ENCODE assay signal across 20 mouse cellular contexts in the genomic region with DNA sequence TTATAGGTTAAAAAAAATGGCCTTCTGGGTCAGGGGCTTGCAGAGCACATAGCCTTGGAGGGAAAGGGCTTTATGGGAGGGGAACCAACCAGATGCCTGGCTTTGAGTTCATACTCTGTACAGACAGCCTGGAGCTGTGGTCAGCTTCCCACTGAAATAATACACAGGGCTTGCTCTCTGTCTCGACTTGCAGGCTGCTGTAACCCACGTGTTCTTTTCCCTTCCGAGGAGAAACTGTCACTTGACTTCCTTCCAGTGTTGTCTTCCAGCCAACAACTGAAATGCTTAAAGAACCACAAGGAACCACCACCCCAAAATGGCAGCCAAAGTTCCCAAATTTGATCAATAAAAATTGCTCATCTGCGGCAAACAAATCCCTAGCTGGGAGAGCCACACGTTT.
DNase-seq lines count a peak whose midpoint lies in the region; ATAC-seq lines count a peak whose summit lies in the region.
"Had no signal": no experiment of that assay in that cellular context is flagged by ENCODE, and none has a peak within 500 bp of the region (broad histone marks: within the 10 kb centered on the region; RNA-seq: fewer than 3 reads in every experiment).

No protein-coding gene starts in this region.

- H3K27ac ChIP-seq in embryonic facial prominence, embryonic 14.5 days (replicated peaks; ENCODE audit: low read depth, low read length): no peak overlapping the region
- H3K27ac ChIP-seq in embryonic facial prominence, embryonic 10.5 days (replicated peaks): no peak overlapping the region
- H3K27ac ChIP-seq: embryonic facial prominence, embryonic 13.5 days; forebrain, embryonic 10.5 days; forebrain, embryonic 12.5 days had no signal

- no peak overlapping the region for H3K9ac ChIP-seq in embryonic facial prominence, embryonic 14.5 days (ENCODE audit: low read depth, low read length)
- H3K9ac ChIP-seq: embryonic facial prominence, embryonic 13.5 days; forebrain, embryonic 12.5 days had no signal

- DNase-seq in embryonic facial prominence, embryonic 14.5 days (ENCODE audit: low spot score): peak; percentile 26
- DNase-seq in embryonic facial prominence, embryonic 10.5 days (ENCODE audit: low spot score): no peak
- DNase-seq in 416B (ENCODE audit: low read depth): peak; percentile 17
- peak; percentile 83 for DNase-seq in fat pad, adult 2 months (ENCODE audit: extremely low read depth, low read depth, low spot score)
- DNase-seq in gastrocnemius, postnatal 14 days: no peak
- no peak for DNase-seq in right cerebral cortex, postnatal 36 days (ENCODE audit: low spot score in 2 of 2)
- DNase-seq: adrenal gland, adult 2 months; adrenal gland, postnatal 10 days; adrenal gland, postnatal 25 days; cerebellum, adult 11 months; cerebellum, adult 2 months; cerebellum, adult 9-10 months; cerebellum, postnatal 10 days; cerebellum, postnatal 25 days had no signal

- WGBS in embryonic facial prominence, embryonic 14.5 days: 53% methylated on average over 5 of the region's 5 CpGs
- WGBS in embryonic facial prominence, embryonic 10.5 days: 71% methylated on average over 5 of the region's 5 CpGs

- no peak overlapping the region for H3K4me3 ChIP-seq in embryonic facial prominence, embryonic 14.5 days (ENCODE audit: low read depth, low read length)
- H3K4me3 ChIP-seq in embryonic facial prominence, embryonic 10.5 days: no peak overlapping the region
- H3K4me3 ChIP-seq: embryonic facial prominence, embryonic 13.5 days; forebrain, embryonic 10.5 days; forebrain, embryonic 12.5 days had no signal

- intact Hi-C loops in gastrocnemius, postnatal 14 days (cut with DNase I; ENCODE audit: low total_unique reads): no loop called here

- no peak overlapping the region for H3K4me2 ChIP-seq in embryonic facial prominence, embryonic 14.5 days (ENCODE audit: low read depth, low read length)
- H3K4me2 ChIP-seq: embryonic facial prominence, embryonic 13.5 days; forebrain, embryonic 12.5 days had no signal

- ATAC-seq in embryonic facial prominence, embryonic 14.5 days (ENCODE audit: low read depth): no peak
- ATAC-seq in granulocyte monocyte progenitor cell, adult 5-6 weeks (replicated peaks; ENCODE audit: poor library complexity, severe bottlenecking): peak; percentile 12; the same call in 1 of the 2 replicates
- ATAC-seq: forebrain, embryonic 14.5 days; forebrain, embryonic 16.5 days had no signal

- no peaks in the 10 kb centered on the region for H3K27me3 ChIP-seq in embryonic facial prominence, embryonic 14.5 days (replicated peaks; ENCODE audit: control insufficient read depth, insufficient read depth, low read length)
- H3K27me3 ChIP-seq in embryonic facial prominence, embryonic 10.5 days (replicated peaks; ENCODE audit: low read depth, poor library complexity, severe bottlenecking): no peaks in the 10 kb centered on the region

- H3K9me3 ChIP-seq in embryonic facial prominence, embryonic 14.5 days (ENCODE audit: control insufficient read depth, low read length): no peaks in the 10 kb centered on the region
- H3K9me3 ChIP-seq in embryonic facial prominence, embryonic 10.5 days: peaks cover 4% of the 10 kb centered on the region
- H3K9me3 ChIP-seq: embryonic facial prominence, embryonic 13.5 days; forebrain, embryonic 12.5 days had no signal

- peaks cover 13% of the 10 kb centered on the region for H3K36me3 ChIP-seq in embryonic facial prominence, embryonic 14.5 days (ENCODE audit: control insufficient read depth, insufficient read depth, low read length)
- peaks cover 18% of the 10 kb centered on the region for H3K36me3 ChIP-seq in embryonic facial prominence, embryonic 10.5 days (replicated peaks)

- H3K4me1 ChIP-seq in embryonic facial prominence, embryonic 14.5 days (ENCODE audit: control insufficient read depth, insufficient read depth, low read length): peaks cover 15% of the 10 kb centered on the region
- H3K4me1 ChIP-seq in embryonic facial prominence, embryonic 10.5 days: peaks cover 29% of the 10 kb centered on the region

Comparison
In these comparisons a context has a peak if more than half of its experiments do, and no peak if none do; other contexts are left out.
1. DNase-seq: peak in embryonic facial prominence, embryonic 14.5 days (single experiment), 416B (single experiment) and fat pad, adult 2 months (single experiment); none in embryonic facial prominence, embryonic 10.5 days (single experiment), gastrocnemius, postnatal 14 days (single experiment) and right cerebral cortex, postnatal 36 days (0 of 2).